ENCODE assay signal across 15 mouse cellular contexts in genomic region chr9:91356353-91356740, GRCm38 (mm10). TPM values are rescaled to one million over a fixed set of nuclear protein-coding genes. Genes with fewer than 3 reads are reported as not detected.
DNase-seq lines count a peak whose midpoint lies in the region; ATAC-seq and TF ChIP-seq lines count a peak whose summit lies in the region.
"Had no signal": no experiment of that assay in that cellular context is flagged by ENCODE, and none has a peak within 500 bp of the region (broad histone marks: within the 10 kb centered on the region; RNA-seq: fewer than 3 reads in every experiment).

No protein-coding gene starts in this region.

- H3K27ac ChIP-seq in embryonic facial prominence, embryonic 11.5 days (replicated peaks; ENCODE audit: low read depth, low read length): no peak overlapping the region
- no peak overlapping the region for H3K27ac ChIP-seq in embryonic facial prominence, embryonic 10.5 days (replicated peaks)
- H3K27ac ChIP-seq in forebrain, postnatal 0 days (ENCODE audit: low read depth, low read length): no peak overlapping the region
- peak overlapping the region; percentile 85 for H3K27ac ChIP-seq in midbrain, embryonic 12.5 days (replicated peaks)
- no peak overlapping the region for H3K27ac ChIP-seq in intestine, embryonic 16.5 days (ENCODE audit: low read length)
- H3K27ac ChIP-seq: heart, embryonic 13.5 days; kidney, postnatal 0 days; limb, embryonic 12.5 days had no signal

- H3K4me3 ChIP-seq in embryonic facial prominence, embryonic 11.5 days (ENCODE audit: low read depth, low read length): no peak overlapping the region
- H3K4me3 ChIP-seq in embryonic facial prominence, embryonic 10.5 days: no peak overlapping the region
- no peak overlapping the region for H3K4me3 ChIP-seq in forebrain, postnatal 0 days (ENCODE audit: low read depth, low read length)
- H3K4me3 ChIP-seq in midbrain, embryonic 12.5 days: peak overlapping the region; percentile 34; the same call in 1 of the 2 replicates
- H3K4me3 ChIP-seq in intestine, embryonic 16.5 days (ENCODE audit: low read length): no peak overlapping the region
- H3K4me3 ChIP-seq: erythroblast, embryonic 14.5 days had no signal

- no peaks in the 10 kb centered on the region for H3K36me3 ChIP-seq in embryonic facial prominence, embryonic 11.5 days (replicated peaks; ENCODE audit: control insufficient read depth, insufficient read depth, low read depth, low read length)
- H3K36me3 ChIP-seq in embryonic facial prominence, embryonic 10.5 days (replicated peaks): no peaks in the 10 kb centered on the region
- H3K36me3 ChIP-seq in forebrain, postnatal 0 days (ENCODE audit: insufficient read depth): no peaks in the 10 kb centered on the region
- no peaks in the 10 kb centered on the region for H3K36me3 ChIP-seq in midbrain, embryonic 12.5 days
- H3K36me3 ChIP-seq in intestine, embryonic 16.5 days (ENCODE audit: control insufficient read depth, insufficient read depth, low read length): no peaks in the 10 kb centered on the region
- H3K36me3 ChIP-seq: heart, embryonic 13.5 days; limb, embryonic 12.5 days had no signal

- ATAC-seq in embryonic facial prominence, embryonic 11.5 days (replicated peaks; ENCODE audit: insufficient number of reproducible peaks, low FRiP score, low TSS enrichment, low read depth): no peak
- no peak for ATAC-seq in forebrain, postnatal 0 days
- ATAC-seq in midbrain, embryonic 12.5 days (ENCODE audit: low FRiP score, low read depth): no peak
- ATAC-seq in intestine, embryonic 16.5 days: no peak

- H3K4me1 ChIP-seq in embryonic facial prominence, embryonic 11.5 days (ENCODE audit: control insufficient read depth, insufficient read depth, low read length): no peaks in the 10 kb centered on the region
- peaks cover 14% of the 10 kb centered on the region; the same call in 1 of the 2 replicates for H3K4me1 ChIP-seq in embryonic facial prominence, embryonic 10.5 days
- no peaks in the 10 kb centered on the region for H3K4me1 ChIP-seq in forebrain, postnatal 0 days (ENCODE audit: insufficient read depth)
- peaks cover 19% of the 10 kb centered on the region for H3K4me1 ChIP-seq in midbrain, embryonic 12.5 days
- H3K4me1 ChIP-seq in intestine, embryonic 16.5 days (ENCODE audit: control insufficient read depth, insufficient read depth, low read length): no peaks in the 10 kb centered on the region
- H3K4me1 ChIP-seq: limb, embryonic 12.5 days had no signal

- H3K9ac ChIP-seq in embryonic facial prominence, embryonic 11.5 days (replicated peaks; ENCODE audit: low read length): no peak overlapping the region
- no peak overlapping the region for H3K9ac ChIP-seq in forebrain, postnatal 0 days
- H3K9ac ChIP-seq in midbrain, embryonic 12.5 days (replicated peaks): no peak overlapping the region
- H3K9ac ChIP-seq in intestine, embryonic 16.5 days (ENCODE audit: low read depth, low read length): no peak overlapping the region
- H3K9ac ChIP-seq: heart, embryonic 13.5 days; limb, embryonic 12.5 days had no signal

- H3K27me3 ChIP-seq in embryonic facial prominence, embryonic 11.5 days (ENCODE audit: control insufficient read depth, insufficient read depth, low read length): peaks cover 46% of the 10 kb centered on the region
- H3K27me3 ChIP-seq in embryonic facial prominence, embryonic 10.5 days (replicated peaks; ENCODE audit: low read depth, poor library complexity, severe bottlenecking): peaks cover 100% of the 10 kb centered on the region
- H3K27me3 ChIP-seq in forebrain, postnatal 0 days (ENCODE audit: insufficient read depth, low read length): peaks cover 57% of the 10 kb centered on the region
- peaks cover 54% of the 10 kb centered on the region for H3K27me3 ChIP-seq in midbrain, embryonic 12.5 days
- peaks cover 69% of the 10 kb centered on the region for H3K27me3 ChIP-seq in intestine, embryonic 16.5 days (replicated peaks; ENCODE audit: control insufficient read depth, insufficient read depth, low read length)

- TF ChIP-seq CTCF in forebrain, postnatal 0 days (IDR thresholded peaks at IDR 0.05; ENCODE audit: low read depth): no peak

- DNase-seq in embryonic facial prominence, embryonic 11.5 days (ENCODE audit: low spot score): peak; percentile 3
- DNase-seq in embryonic facial prominence, embryonic 10.5 days (ENCODE audit: low spot score): no peak
- no peak for DNase-seq in forebrain, postnatal 0 days
- no peak for DNase-seq in heart, adult 18-20 months
- no peak for DNase-seq in layer of hippocampus, postnatal 14 days (ENCODE audit: low spot score in 2 of 2)
- DNase-seq: lung, postnatal 36 days; thymus, adult 2 months had no signal

- H3K4me2 ChIP-seq in embryonic facial prominence, embryonic 11.5 days (ENCODE audit: low read depth, low read length): no peak overlapping the region
- 0 out of 2 replicates have a peak overlapping the region, but pooled peaks have one; percentile 48 for H3K4me2 ChIP-seq in forebrain, postnatal 0 days (ENCODE audit: low read depth)
- peak overlapping the region; percentile 59 for H3K4me2 ChIP-seq in midbrain, embryonic 12.5 days (replicated peaks)
- H3K4me2 ChIP-seq in intestine, embryonic 16.5 days (ENCODE audit: low read depth, low read length): no peak overlapping the region

- 10% methylated on average over 4 of the region's 4 CpGs for WGBS in embryonic facial prominence, embryonic 11.5 days
- 10% methylated on average over 4 of the region's 4 CpGs for WGBS in embryonic facial prominence, embryonic 10.5 days
- WGBS in forebrain, postnatal 0 days: 19% methylated on average over 4 of the region's 4 CpGs
- WGBS in midbrain, embryonic 12.5 days: 14% methylated on average over 4 of the region's 4 CpGs
- WGBS in intestine, embryonic 16.5 days: 11% methylated on average over 4 of the region's 4 CpGs

- H3K9me3 ChIP-seq in embryonic facial prominence, embryonic 11.5 days (replicated peaks; ENCODE audit: control insufficient read depth, low read length): no peaks in the 10 kb centered on the region
- H3K9me3 ChIP-seq in embryonic facial prominence, embryonic 10.5 days: no peaks in the 10 kb centered on the region
- H3K9me3 ChIP-seq in forebrain, postnatal 0 days (ENCODE audit: low read length): no peaks in the 10 kb centered on the region
- H3K9me3 ChIP-seq in midbrain, embryonic 12.5 days: no peaks in the 10 kb centered on the region
- no peaks in the 10 kb centered on the region for H3K9me3 ChIP-seq in intestine, embryonic 16.5 days (ENCODE audit: control insufficient read depth, low read length)
- H3K9me3 ChIP-seq: heart, embryonic 13.5 days; limb, embryonic 12.5 days had no signal

RNA-seq across cellular contexts. Expression of gene Zic4, which starts 5.9 kb away (rescaled TPM):
- polyA plus RNA-seq in embryonic facial prominence, embryonic 11.5 days (2014; fragmentation: Nextera tagmentation; extraction: Ambion mirVana): 6.7 and 6.9 TPM in 2 replicates
- polyA plus RNA-seq in embryonic facial prominence, embryonic 10.5 days (2016; fragmentation: Nextera tagmentation; extraction: Ambion mirVana): 4.0 and 5.5 TPM in 2 replicates
- total RNA-seq in forebrain, postnatal 0 days (2014; rRNA removed): 44.3 and 99.2 TPM in 2 replicates
- 24.7 and 48.1 TPM in 2 replicates for polyA plus RNA-seq in forebrain, postnatal 0 days (2015; fragmentation: Nextera tagmentation; extraction: Ambion mirVana)
- 44.6 and 76.9 TPM in 2 replicates for polyA plus RNA-seq in midbrain, embryonic 12.5 days (2016; fragmentation: Nextera tagmentation; extraction: Ambion mirVana)
- total RNA-seq in heart, adult 18-20 months (2021): not detected
- not detected in 2 replicates for polyA plus RNA-seq in intestine, embryonic 16.5 days (2015; fragmentation: Nextera tagmentation; extraction: Ambion mirVana)
- 1 to 10 TPM; 5.4 to 7.4 TPM for total RNA-seq in layer of hippocampus, postnatal 14 days (2021)
- total RNA-seq: MEL had no signal
- polyA plus RNA-seq: heart, embryonic 13.5 days; kidney, postnatal 0 days; liver, embryonic 16.5 days; thymus, adult 2 months had no signal

RNA-seq across cellular contexts. Expression of gene Zic1, which starts 9.3 kb away (rescaled TPM):
- 3.3 and 3.5 TPM in 2 replicates for polyA plus RNA-seq in embryonic facial prominence, embryonic 11.5 days (2014; fragmentation: Nextera tagmentation; extraction: Ambion mirVana)
- polyA plus RNA-seq in embryonic facial prominence, embryonic 10.5 days (2016; fragmentation: Nextera tagmentation; extraction: Ambion mirVana): 1.5 and 1.7 TPM in 2 replicates
- 65.4 and 127 TPM in 2 replicates for total RNA-seq in forebrain, postnatal 0 days (2014; rRNA removed)
- polyA plus RNA-seq in forebrain, postnatal 0 days (2015; fragmentation: Nextera tagmentation; extraction: Ambion mirVana): 4.4 and 8.9 TPM in 2 replicates
- polyA plus RNA-seq in midbrain, embryonic 12.5 days (2016; fragmentation: Nextera tagmentation; extraction: Ambion mirVana): 11.9 and 17.2 TPM in 2 replicates
- not detected for total RNA-seq in heart, adult 18-20 months (2021)
- not detected in 2 replicates for polyA plus RNA-seq in intestine, embryonic 16.5 days (2015; fragmentation: Nextera tagmentation; extraction: Ambion mirVana)
- total RNA-seq in layer of hippocampus, postnatal 14 days (2021): 10 to 100 TPM; 28.5 to 30.0 TPM
- total RNA-seq: MEL had no signal
- polyA plus RNA-seq: erythroblast, embryonic 14.5 days; heart, embryonic 13.5 days; kidney, postnatal 0 days had no signal

Comparison
In these comparisons a context has a peak if more than half of its experiments do, and no peak if none do; other contexts are left out.
1. H3K4me2 ChIP-seq: peak in forebrain, postnatal 0 days (single experiment) and midbrain, embryonic 12.5 days (single experiment); none in embryonic facial prominence, embryonic 11.5 days (single experiment) and intestine, embryonic 16.5 days (single experiment).